Mouse (Mus musculus) kidney, postnatal 4 days (tissue): ENCODE results near the gene Jmjd4.

Experiments
- DNase-seq, 2 experiments: peaks; one replicate each; pipeline ENCODE4 v3.0.0; 2021; ENCODE audit warnings: mixed read lengths in 2 of 2

Gene Jmjd4

GRCm38 (mm10) chr11:59471413-59472325 is 21.8 kb downstream of the Jmjd4 start:
- DNase-seq = peak in 1 of 2 experiments; percentile 16

GRCm38 (mm10) chr11:59472326-59472677 is 22.5 kb downstream of the Jmjd4 start, which contains the start of gene Zfp867:
Zfp867 (minus strand) TSS chr11:59472474.
- peak; percentile 94 to 96 for DNase-seq

GRCm38 (mm10) chr11:59477240-59477639 is 27.4 kb downstream of the Jmjd4 start:
- no peak for DNase-seq

GRCm38 (mm10) chr11:59483212-59483611 is 33.4 kb downstream of the Jmjd4 start:
- DNase-seq = peak; percentile 63 to 70

- DNase-seq = no peak
Observed at GRCm38 (mm10) chr11:59485641-59486040, 35.8 kb downstream of the Jmjd4 start.

- DNase-seq = no peak
Observed at GRCm38 (mm10) chr11:59486222-59486621, 36.4 kb downstream of the Jmjd4 start.

GRCm38 (mm10) chr11:59496672-59497310 is 46.9 kb downstream of the Jmjd4 start:
- DNase-seq = no peak

GRCm38 (mm10) chr11:59497747-59498146 is 47.9 kb downstream of the Jmjd4 start:
- no peak for DNase-seq

- no peak for DNase-seq
Observed at GRCm38 (mm10) chr11:59501978-59502700, 52.3 kb downstream of the Jmjd4 start.

GRCm38 (mm10) chr11:59505351-59505838 is 55.5 kb downstream of the Jmjd4 start:
- peak; percentile 73 to 84 for DNase-seq

- DNase-seq = peak; percentile 92 to 95
Observed at GRCm38 (mm10) chr11:59505839-59506712, 56.2 kb downstream of the Jmjd4 start.

GRCm38 (mm10) chr11:59506713-59507074 is 56.8 kb downstream of the Jmjd4 start:
- no peak for DNase-seq
